Mouse (Mus musculus) E14TG2a.4 (cell line): ENCODE data around the gene Tnni3k.

Source experiments
- H3K27me3 ChIP-seq: 2 replicates; pipeline ENCODE4 v1.6.1; 2014; ENCODE audit warnings: low read length, control low read depth; ENCODE audit not compliant: insufficient read depth
- H3K36me3 ChIP-seq: 2 replicates; pipeline ENCODE4 v1.6.1; 2014; ENCODE audit warnings: low read length, control low read depth; ENCODE audit not compliant: insufficient read depth
- H3K4me1 ChIP-seq: replicated peaks from 2 replicates; pipeline ENCODE4 v1.6.1; 2014; ENCODE audit warnings: low read depth, low read length, control low read depth
- H3K4me3 ChIP-seq: replicated peaks from 2 replicates; pipeline ENCODE4 v1.5.1; 2014; ENCODE audit warnings: mild to moderate bottlenecking, low read length
- H3K9me3 ChIP-seq: 2 replicates; pipeline ENCODE4 v1.6.1; 2014; ENCODE audit warnings: low read length, control low read depth
- CTCF ChIP-seq: conservative IDR thresholded peaks from 2 replicates; pipeline ENCODE4 v1.5.1; 2014; ENCODE audit warnings: low read length
- NANOG ChIP-seq: IDR thresholded peaks from 2 replicates; pipeline ENCODE4 v1.6.1; 2014; ENCODE audit warnings: borderline replicate concordance, low read length, mixed read lengths
- POU5F1 ChIP-seq: IDR thresholded peaks from 2 replicates; pipeline ENCODE4 v1.6.1; 2014; ENCODE audit warnings: low read length, borderline replicate concordance

Tnni3k gene

GRCm38 (mm10) chr3:154913641-154914040 lies 141.6 kb downstream of the Tnni3k start:
- no peaks in the 10 kb centered on the region for H3K27me3 ChIP-seq
- H3K4me1 ChIP-seq, result no peaks in the 10 kb centered on the region
- no peak for TF ChIP-seq CTCF
- no peak for TF ChIP-seq NANOG
- TF ChIP-seq POU5F1, result no peak
- no peak overlapping the region for H3K4me3 ChIP-seq
- H3K36me3 ChIP-seq, result no peaks in the 10 kb centered on the region
- H3K9me3 ChIP-seq, result no peaks in the 10 kb centered on the region

DNA sequence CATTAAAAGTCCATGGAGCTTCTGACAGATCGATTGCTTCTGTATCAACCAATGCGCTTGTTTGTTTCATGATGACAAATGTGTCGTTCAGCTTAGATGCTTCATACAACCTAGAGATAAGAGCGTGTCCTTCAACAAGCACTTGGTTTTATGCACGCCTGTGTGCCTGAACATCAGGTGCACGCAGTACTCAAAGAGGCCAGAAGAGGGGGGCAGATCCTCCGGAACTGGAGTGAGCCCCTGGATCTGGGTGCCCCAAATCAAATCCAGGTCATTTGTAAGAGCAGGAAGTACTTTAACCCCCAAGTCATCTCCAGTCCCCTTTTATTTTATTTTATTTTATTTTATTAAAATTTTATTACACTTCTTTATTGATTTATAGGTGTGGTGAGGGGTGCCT lies 158.5 kb downstream of the Tnni3k start:
- Histone ChIP-seq H3K4me1 (no peaks in the 10 kb centered on the region), H3K36me3 (no peaks in the 10 kb centered on the region), H3K27me3 (no peaks in the 10 kb centered on the region), H3K4me3 (no peak overlapping the region), H3K9me3 (no peaks in the 10 kb centered on the region)
- TF ChIP-seq CTCF (peak; percentile 76), NANOG (no peak)

DNA sequence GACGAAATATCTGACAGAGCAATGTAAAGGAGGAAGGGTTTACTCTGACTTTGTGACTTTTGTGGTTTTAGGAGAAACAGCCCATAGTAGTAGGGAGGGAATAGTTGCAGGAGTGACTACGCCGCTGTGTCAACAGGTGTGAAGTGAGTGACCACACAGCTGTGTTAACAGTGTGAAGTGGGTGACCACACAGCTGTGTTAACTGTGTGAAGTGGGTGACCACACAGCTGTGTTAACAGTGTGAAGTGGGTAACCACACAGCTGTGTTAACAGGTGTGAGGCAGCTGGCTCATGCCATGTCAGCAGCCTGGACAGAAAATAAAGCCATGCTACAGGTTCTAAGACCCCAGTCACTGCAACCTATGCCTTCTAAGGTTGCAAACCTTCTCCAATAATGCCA lies 162.0 kb downstream of the Tnni3k start:
- TF ChIP-seq NANOG (no peak), POU5F1 (no peak), CTCF (no peak)
- H3K27me3 ChIP-seq, result no peaks in the 10 kb centered on the region
- no peaks in the 10 kb centered on the region for H3K4me1 ChIP-seq
- H3K4me3 ChIP-seq, result no peak overlapping the region
- H3K9me3 ChIP-seq, result no peaks in the 10 kb centered on the region
- H3K36me3 ChIP-seq, result no peaks in the 10 kb centered on the region

DNA sequence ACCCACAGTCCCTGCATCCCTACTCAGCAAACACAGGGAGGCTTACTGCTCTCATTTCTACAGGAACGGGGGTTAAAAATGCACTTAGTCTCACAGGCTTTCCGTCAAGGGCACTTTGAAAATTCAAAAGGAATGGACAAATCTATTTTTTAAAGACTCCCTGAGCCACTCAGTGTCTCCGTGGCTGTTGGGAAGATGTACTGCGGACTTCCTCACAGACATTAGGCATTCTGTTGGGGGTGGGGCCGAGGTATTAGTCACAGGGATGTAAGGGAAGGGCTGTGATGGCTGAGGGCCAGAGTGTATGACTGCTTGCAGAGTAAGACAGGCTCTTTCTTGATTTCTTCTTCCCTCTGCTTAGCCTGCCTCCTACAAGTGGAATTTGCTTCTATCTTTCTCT lies 169.8 kb downstream of the Tnni3k start:
- Histone ChIP-seq H3K36me3 (no peaks in the 10 kb centered on the region), H3K9me3 (peaks cover 7% of the 10 kb centered on the region; the same call in 1 of the 2 replicates), H3K4me1 (no peaks in the 10 kb centered on the region), H3K4me3 (no peak overlapping the region), H3K27me3 (no peaks in the 10 kb centered on the region)
- TF ChIP-seq NANOG, result no peak
- TF ChIP-seq CTCF, result no peak
- no peak for TF ChIP-seq POU5F1

DNA sequence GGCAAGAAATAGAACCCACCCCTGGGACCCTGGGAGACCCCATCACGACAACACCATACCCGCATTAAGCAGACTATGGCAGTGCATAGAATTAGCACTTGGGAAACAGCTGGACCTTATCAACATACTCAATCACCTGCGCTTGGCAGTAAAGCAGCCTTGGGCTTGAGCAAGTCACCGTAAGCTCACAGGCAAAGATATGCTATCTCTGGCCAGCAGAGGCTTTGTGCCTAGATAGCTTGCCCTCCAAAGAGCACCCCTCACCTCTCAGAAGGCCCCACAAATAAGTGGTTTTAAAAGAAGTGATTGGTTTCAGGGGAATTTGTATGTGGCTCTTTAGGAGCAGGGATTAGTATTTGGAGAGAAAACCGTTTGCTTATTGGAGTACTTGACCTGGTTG lies 170.2 kb downstream of the Tnni3k start:
- Histone ChIP-seq H3K27me3 (no peaks in the 10 kb centered on the region), H3K36me3 (no peaks in the 10 kb centered on the region), H3K4me3 (no peak overlapping the region), H3K4me1 (no peaks in the 10 kb centered on the region), H3K9me3 (peaks cover 7% of the 10 kb centered on the region; the same call in 1 of the 2 replicates)
- no peak for TF ChIP-seq CTCF
- no peak for TF ChIP-seq POU5F1
- TF ChIP-seq NANOG, result no peak

GRCm38 (mm10) chr3:154881428-154881986 lies 173.7 kb downstream of the Tnni3k start:
- H3K4me3 ChIP-seq, result no peak overlapping the region
- H3K36me3 ChIP-seq, result no peaks in the 10 kb centered on the region
- TF ChIP-seq POU5F1 (no peak), NANOG (no peak), CTCF (no peak)
- no peaks in the 10 kb centered on the region for H3K27me3 ChIP-seq
- H3K4me1 ChIP-seq, result no peaks in the 10 kb centered on the region
- peaks cover 2% of the 10 kb centered on the region; the same call in 1 of the 2 replicates for H3K9me3 ChIP-seq

GRCm38 (mm10) chr3:154880536-154880939 lies 174.7 kb downstream of the Tnni3k start:
- no peaks in the 10 kb centered on the region for H3K4me1 ChIP-seq
- no peak overlapping the region for H3K4me3 ChIP-seq
- TF ChIP-seq NANOG (no peak), POU5F1 (no peak), CTCF (no peak)
- H3K9me3 ChIP-seq, result peaks cover 5% of the 10 kb centered on the region; the same call in 1 of the 2 replicates
- H3K36me3 ChIP-seq, result no peaks in the 10 kb centered on the region
- no peaks in the 10 kb centered on the region for H3K27me3 ChIP-seq

DNA sequence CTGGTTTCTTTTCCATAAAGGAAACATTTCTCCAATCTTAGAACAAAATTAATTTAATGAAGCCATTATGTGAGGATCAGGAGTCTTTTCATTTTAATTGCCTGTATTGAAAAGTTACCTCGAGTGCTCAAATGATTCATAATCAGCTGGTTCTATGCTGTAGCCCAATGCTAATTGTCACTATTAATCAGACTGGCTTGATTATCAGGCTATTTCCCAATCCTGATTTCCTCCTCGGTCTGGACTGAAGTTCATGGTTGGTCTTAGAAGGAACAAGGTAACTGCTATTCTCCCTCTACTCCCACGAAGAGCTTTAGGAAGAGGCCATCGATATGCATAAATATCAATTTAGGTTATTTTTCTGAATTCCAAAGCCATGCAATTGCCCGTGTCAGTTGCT lies 175.1 kb downstream of the Tnni3k start:
- Histone ChIP-seq H3K36me3 (no peaks in the 10 kb centered on the region), H3K4me3 (no peak overlapping the region), H3K9me3 (peaks cover 5% of the 10 kb centered on the region; the same call in 1 of the 2 replicates), H3K4me1 (no peaks in the 10 kb centered on the region), H3K27me3 (no peaks in the 10 kb centered on the region)
- TF ChIP-seq NANOG (no peak), CTCF (no peak), POU5F1 (no peak)

GRCm38 (mm10) chr3:154879515-154879914 lies 175.7 kb downstream of the Tnni3k start:
- Histone ChIP-seq H3K4me3 (no peak overlapping the region), H3K4me1 (no peaks in the 10 kb centered on the region), H3K9me3 (peaks cover 5% of the 10 kb centered on the region; the same call in 1 of the 2 replicates), H3K27me3 (0 out of 2 replicates have a peak, but pooled peaks cover 1% of the 10 kb centered on the region), H3K36me3 (no peaks in the 10 kb centered on the region)
- TF ChIP-seq POU5F1 (no peak), NANOG (no peak), CTCF (no peak)
